Mouse (Mus musculus) pancreas, adult 10 weeks (tissue): ENCODE measurements around the gene Rngtt. TPM values are rescaled to one million over a fixed set of nuclear protein-coding genes. Genes with fewer than 3 reads are reported as not detected.

Source experiments
- polyA plus RNA-seq: library from polyadenylated mRNA; stranded (reverse); fragments of 350-450 nt; fragmentation: Illumina TruSeq; extraction: RNeasy Lipid Tissue Mini Kit (QIAGEN cat#74804); gene quantifications from one replicate; pipeline ENCODE4 v1.2.3, GENCODE M21; 2015; ENCODE audit warnings: low read depth, low replicate concordance; ENCODE audit not compliant: insufficient read depth

Rngtt gene
- polyA plus RNA-seq = 2.2 TPM

GRCm38 (mm10) chr4:33309764-33310757 is at the start of gene Rngtt:
Gene Rngtt (plus strand): TSS chr4:33310311.

GRCm38 (mm10) chr4:33290002-33290401 is 20.1 kb upstream of the Rngtt start, which contains the start of gene Pnrc1:
Gene Pnrc1 (minus strand): TSS chr4:33290163.

Other genes starting within 250 kb of the Rngtt start
- gene Gabrr2, start 247.3 kb upstream of the Rngtt start, polyA plus RNA-seq = 1.2 TPM
- gene Gabrr1, start 177.8 kb upstream of the Rngtt start, polyA plus RNA-seq = not detected
- 0.98 TPM for gene Pm20d2, start 120.6 kb upstream of the Rngtt start, polyA plus RNA-seq
- gene Srsf12, start 101.3 kb upstream of the Rngtt start, polyA plus RNA-seq = not detected
- 29.4 TPM for gene Pnrc1, start 20.1 kb upstream of the Rngtt start, polyA plus RNA-seq